Mouse (Mus musculus): Measurements from ENCODE around the gene Gm14151. TPM values are rescaled to one million over a fixed set of nuclear protein-coding genes. Genes with fewer than 3 reads are reported as not detected.
"Not testable (repeated sequence)": the region's sequence is repeated elsewhere in the genome, so short reads cannot be mapped to it uniquely, and the experiment has no call there.

The Gm14151 gene
- not detected in 2 replicates for polyA plus RNA-seq (2016; fragmentation: Nextera tagmentation; extraction: Ambion mirVana)

GRCm38 (mm10) chr2:151092250-151092649 lies at the start of gene Gm14151:
Gene Gm14151, minus strand, starts transcription at chr2:151092350.
- H3K4me3 ChIP-seq; H3K27me3 ChIP-seq; ATAC-seq (ENCODE audit: low FRiP score); H3K4me2 ChIP-seq (replicated peaks); H3K27ac ChIP-seq; H3K4me1 ChIP-seq; H3K9ac ChIP-seq; H3K9me3 ChIP-seq (replicated peaks); H3K36me3 ChIP-seq: not testable (repeated sequence)
- no CpG with 5 or more reads among the region's 3 CpGs for WGBS

DNA sequence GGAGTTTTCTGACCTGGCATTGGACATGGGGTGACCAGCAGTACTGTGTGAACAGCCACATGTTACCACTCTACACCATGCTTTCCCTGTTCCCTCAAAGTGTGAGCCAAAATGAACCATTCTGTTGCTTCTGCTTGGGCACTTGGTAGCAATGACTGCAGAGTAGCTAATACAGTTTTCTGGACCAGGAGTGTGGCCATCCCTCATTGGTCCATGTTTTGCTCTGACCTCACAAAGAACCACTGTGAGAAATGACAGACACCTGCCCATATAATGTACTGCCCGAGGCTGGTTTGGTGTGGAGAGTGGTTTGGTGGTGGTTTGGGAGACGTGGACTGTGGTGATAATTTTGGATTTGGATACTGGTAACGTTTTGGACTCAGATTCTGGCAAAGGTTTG lies 5.8 kb upstream of the Gm14151 start, which contains the start of gene Gm14147:
TSS of gene Gm14147 (plus strand) at position 301 of the 400 bp plus-strand sequence.
- H3K4me1 ChIP-seq; H3K27me3 ChIP-seq; H3K27ac ChIP-seq; ATAC-seq (ENCODE audit: low FRiP score); H3K9me3 ChIP-seq (replicated peaks); H3K4me3 ChIP-seq; H3K4me2 ChIP-seq (replicated peaks); H3K9ac ChIP-seq; H3K36me3 ChIP-seq: not testable (repeated sequence)
- WGBS = no CpG with 5 or more reads among the region's 3 CpGs

DNA sequence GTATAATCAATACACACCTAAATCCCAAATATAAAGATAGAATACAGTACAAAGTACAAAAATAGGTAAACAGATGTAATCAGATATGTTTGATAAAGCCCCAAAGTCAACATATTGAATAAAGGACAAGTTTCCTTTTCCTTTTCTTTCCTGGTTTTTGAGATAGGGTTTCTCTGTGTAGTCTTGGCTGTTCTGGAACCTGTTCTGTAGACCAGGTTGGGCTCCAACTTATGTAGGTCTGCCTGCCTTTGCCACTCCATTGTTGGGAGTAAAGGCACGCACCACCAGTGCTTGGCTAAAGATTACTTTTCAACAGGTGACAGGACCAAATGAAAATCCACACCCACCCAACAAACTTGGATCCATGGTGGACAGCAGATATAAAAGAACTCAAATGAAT lies 35.5 kb downstream of the Gm14151 start:
- 86% methylated on average over 1 of the region's 1 CpGs for WGBS
- no peaks in the 10 kb centered on the region for H3K9me3 ChIP-seq (replicated peaks)
- H3K4me2 ChIP-seq (replicated peaks) = no peak overlapping the region
- H3K4me1 ChIP-seq = no peaks in the 10 kb centered on the region
- no peak for ATAC-seq (ENCODE audit: low FRiP score)
- H3K27me3 ChIP-seq = no peaks in the 10 kb centered on the region
- no peak overlapping the region for H3K9ac ChIP-seq
- H3K27ac ChIP-seq = no peak overlapping the region
- no peaks in the 10 kb centered on the region for H3K36me3 ChIP-seq
- H3K4me3 ChIP-seq = no peak overlapping the region

DNA sequence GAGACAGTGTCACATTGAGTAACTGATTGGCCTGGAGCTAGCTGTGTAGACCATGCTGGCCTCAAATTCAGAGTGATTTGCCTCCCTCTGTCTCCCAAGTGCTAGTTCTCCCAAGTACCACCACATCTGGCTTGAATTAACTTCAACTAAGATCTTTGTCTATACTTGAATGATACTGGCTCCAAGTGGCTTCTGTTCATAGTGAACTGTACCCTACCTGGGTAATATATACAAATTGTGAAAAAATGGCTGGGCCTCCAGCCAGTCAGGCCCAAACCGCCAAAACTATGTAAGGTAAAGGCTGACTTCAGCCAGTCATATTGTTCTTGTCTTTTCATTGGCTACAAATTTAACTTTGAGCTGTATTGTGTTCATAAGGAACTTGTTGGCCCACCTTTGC lies 51.7 kb downstream of the Gm14151 start:
- Histone ChIP-seq H3K9me3 (replicated peaks) (no peaks in the 10 kb centered on the region), H3K27ac (no peak overlapping the region), H3K4me1 (peaks cover 11% of the 10 kb centered on the region), H3K9ac (no peak overlapping the region), H3K4me2 (replicated peaks) (no peak overlapping the region), H3K36me3 (no peaks in the 10 kb centered on the region), H3K27me3 (no peaks in the 10 kb centered on the region), H3K4me3 (no peak overlapping the region)
- no peak for ATAC-seq (ENCODE audit: low FRiP score)
- WGBS = 97% methylated on average over 1 of the region's 1 CpGs

DNA sequence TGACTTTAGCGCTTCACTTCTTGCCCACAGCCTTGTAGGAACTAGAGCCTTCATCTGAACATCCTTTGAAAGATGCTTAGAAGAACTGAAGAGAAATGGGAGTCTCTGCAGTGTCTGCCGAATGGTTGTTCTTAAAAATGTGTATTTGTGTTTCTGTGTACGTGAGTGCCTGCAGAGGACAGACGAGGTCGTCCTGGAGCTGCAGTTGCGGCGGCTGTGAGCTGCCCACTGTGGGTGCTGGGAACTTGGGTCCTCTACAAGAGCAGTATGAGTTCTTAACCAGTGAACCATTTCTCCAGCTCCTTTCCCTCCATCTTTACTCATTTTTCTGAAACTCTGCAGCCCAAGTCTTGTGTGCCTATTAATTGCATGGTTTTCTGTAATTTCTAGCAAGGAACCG lies 52.4 kb downstream of the Gm14151 start:
- Histone ChIP-seq H3K9ac (peak overlapping the region; percentile 97), H3K27ac (peak overlapping the region; percentile 18; the same call in 1 of the 2 replicates), H3K9me3 (replicated peaks) (no peaks in the 10 kb centered on the region), H3K4me3 (peak overlapping the region; percentile 88), H3K27me3 (no peaks in the 10 kb centered on the region), H3K4me2 (replicated peaks) (peak overlapping the region; percentile 72), H3K4me1 (peaks cover 11% of the 10 kb centered on the region), H3K36me3 (no peaks in the 10 kb centered on the region)
- ATAC-seq (ENCODE audit: low FRiP score) = peak; percentile 29
- WGBS = 49% methylated on average over 8 of the region's 8 CpGs

DNA sequence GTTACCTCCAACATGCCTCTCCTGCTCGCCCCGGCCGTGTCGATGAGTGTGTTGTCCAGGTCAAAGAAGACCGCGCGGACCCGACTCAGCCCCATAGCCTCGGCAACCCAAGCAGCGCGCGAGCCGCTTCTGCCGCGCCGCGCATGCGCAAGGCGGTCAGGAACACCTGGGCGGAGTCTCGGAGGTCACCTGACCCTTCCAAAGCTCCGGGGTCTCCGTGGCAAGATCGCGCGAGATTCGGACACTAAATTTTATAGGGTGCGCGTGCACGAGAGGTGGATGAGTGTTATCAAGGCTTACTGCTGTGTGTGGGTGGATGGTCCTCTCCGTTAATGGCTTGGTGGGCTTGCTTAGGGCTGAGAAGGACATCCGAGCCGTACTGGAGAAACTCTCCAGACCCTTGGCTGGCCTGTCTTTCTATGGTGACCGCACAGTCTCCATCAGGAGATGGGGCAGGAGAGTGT lies 52.9 kb downstream of the Gm14151 start, which contains the start of the genes Ninl and Nanp:
TSS of gene Ninl (minus strand) at position 151 of the 464 bp plus-strand sequence.
TSS of gene Nanp (minus strand) at position 167 of the 464 bp plus-strand sequence.
- Histone ChIP-seq H3K4me3 (peak within 1 kb of the TSS; percentile 88), H3K4me2 (replicated peaks) (peak within 1 kb of the TSS; percentile 72), H3K27me3 (no peaks in the 10 kb centered on the region), H3K36me3 (no peaks in the 10 kb centered on the region), H3K4me1 (peaks cover 11% of the 10 kb centered on the region), H3K27ac (peak within 1 kb of the TSS; percentile 77), H3K9ac (peak within 1 kb of the TSS; percentile 97), H3K9me3 (replicated peaks) (no peaks in the 10 kb centered on the region)
- 2% methylated on average over 31 of the region's 34 CpGs for WGBS
- ATAC-seq (ENCODE audit: low FRiP score) = peak; percentile 97

DNA sequence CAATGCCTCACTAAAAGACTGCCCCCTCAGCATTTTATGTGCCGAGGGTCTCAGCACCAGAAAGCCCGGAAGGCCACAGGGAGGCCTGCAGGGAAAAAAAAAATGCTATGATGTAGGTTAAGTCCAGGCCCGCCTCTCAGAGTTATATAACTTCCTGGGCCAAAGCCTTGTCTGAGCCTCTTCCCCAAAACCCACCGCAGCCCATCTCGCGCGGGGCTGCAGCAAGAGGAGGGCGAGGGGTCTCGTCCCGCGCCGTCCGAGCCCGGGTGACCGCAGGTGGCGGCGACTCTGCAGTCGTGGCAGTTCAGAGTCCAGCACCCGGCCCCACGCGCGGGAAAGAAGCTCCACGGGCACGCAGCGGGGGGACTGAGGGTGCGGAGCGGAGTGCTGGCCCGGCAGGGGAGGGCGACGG lies 53.3 kb downstream of the Gm14151 start:
- Histone ChIP-seq H3K9ac (peak overlapping the region; percentile 97), H3K9me3 (replicated peaks) (no peaks in the 10 kb centered on the region), H3K4me3 (peak overlapping the region; percentile 88), H3K27me3 (no peaks in the 10 kb centered on the region), H3K27ac (peak overlapping the region; percentile 77), H3K36me3 (no peaks in the 10 kb centered on the region), H3K4me1 (peaks cover 11% of the 10 kb centered on the region), H3K4me2 (replicated peaks) (peak overlapping the region; percentile 72)
- ATAC-seq (ENCODE audit: low FRiP score) = no peak; the same call in 1 of the 2 replicates
- under 1% methylated on average over 30 of the region's 30 CpGs for WGBS

DNA sequence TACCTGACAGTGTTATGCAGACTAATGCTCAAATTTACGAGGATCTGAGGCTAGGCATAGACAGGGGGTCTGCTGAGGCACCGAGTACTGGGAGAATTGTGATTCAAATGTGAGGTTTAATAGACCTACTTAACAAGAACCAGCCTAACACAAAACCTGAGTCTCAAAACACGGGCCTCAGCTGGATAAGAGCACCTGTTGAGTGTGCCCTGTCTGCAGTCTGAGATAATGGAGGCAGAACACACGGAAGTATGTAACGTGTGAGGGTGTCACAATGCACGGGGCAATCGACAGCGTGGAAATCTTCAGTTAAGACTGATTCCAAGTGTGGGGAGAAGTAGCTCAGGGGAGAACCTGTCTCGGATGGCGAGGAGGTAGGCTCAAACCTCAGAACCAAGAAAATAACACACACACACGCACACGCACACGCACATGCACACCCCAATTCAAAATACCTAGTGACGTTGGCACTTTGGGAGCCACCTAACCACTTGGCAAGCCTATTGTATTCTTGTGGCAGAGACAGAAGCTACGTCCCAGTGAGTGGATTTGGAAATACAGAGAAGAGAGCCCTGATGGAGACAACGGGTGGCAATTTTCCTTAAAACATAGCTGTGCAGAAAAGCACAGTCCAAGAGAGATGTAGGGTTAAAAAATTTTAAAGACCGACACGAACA lies 54.1 kb downstream of the Gm14151 start:
- Histone ChIP-seq H3K4me2 (replicated peaks) (peak overlapping the region; percentile 72), H3K9ac (peak overlapping the region; percentile 97), H3K36me3 (no peaks in the 10 kb centered on the region), H3K27me3 (no peaks in the 10 kb centered on the region), H3K4me3 (peak overlapping the region; percentile 88), H3K9me3 (replicated peaks) (no peaks in the 10 kb centered on the region), H3K4me1 (peaks cover 11% of the 10 kb centered on the region), H3K27ac (no peak overlapping the region)
- no peak for ATAC-seq (ENCODE audit: low FRiP score)
- 70% methylated on average over 18 of the region's 18 CpGs for WGBS

- Histone ChIP-seq H3K27me3 (no peaks in the 10 kb centered on the region), H3K9ac (no peak overlapping the region), H3K4me2 (replicated peaks) (peak overlapping the region; percentile 72), H3K4me3 (no peak overlapping the region), H3K36me3 (no peaks in the 10 kb centered on the region), H3K4me1 (peaks cover 11% of the 10 kb centered on the region), H3K27ac (no peak overlapping the region), H3K9me3 (replicated peaks) (no peaks in the 10 kb centered on the region)
- ATAC-seq (ENCODE audit: low FRiP score) = no peak
- 94% methylated on average over 1 of the region's 1 CpGs for WGBS
These were observed 54.9 kb downstream of the Gm14151 start for GRCm38 (mm10) chr2:151037292-151037691.

Other genes starting within 250 kb of the Gm14151 start
- gene Abhd12, start 187.6 kb downstream of the Gm14151 start, polyA plus RNA-seq (2016; fragmentation: Nextera tagmentation; extraction: Ambion mirVana) = 70.0 and 74.1 TPM in 2 replicates
- gene Gins1, start 186.9 kb downstream of the Gm14151 start, polyA plus RNA-seq (2016; fragmentation: Nextera tagmentation; extraction: Ambion mirVana) = 36.5 and 37.5 TPM in 2 replicates
- 9.8 and 12.1 TPM in 2 replicates for gene Ninl, start 53.0 kb downstream of the Gm14151 start, polyA plus RNA-seq (2016; fragmentation: Nextera tagmentation; extraction: Ambion mirVana)
- gene Nanp, start 53.0 kb downstream of the Gm14151 start, polyA plus RNA-seq (2016; fragmentation: Nextera tagmentation; extraction: Ambion mirVana) = 36.2 and 38.1 TPM in 2 replicates
- gene Gm14147, start 5.9 kb upstream of the Gm14151 start, polyA plus RNA-seq (2016; fragmentation: Nextera tagmentation; extraction: Ambion mirVana) = not detected in 2 replicates

Data from hindbrain, embryonic 12.5 days (tissue).